Mouse (Mus musculus): ENCODE results near the gene Trp53bp1. TPM values are rescaled to one million over a fixed set of nuclear protein-coding genes. Genes with fewer than 3 reads are reported as not detected.

Trp53bp1 gene
- 5.8 and 6.6 TPM in 2 replicates for polyA plus RNA-seq (2015; fragmentation: Nextera tagmentation; extraction: Ambion mirVana)

DNA sequence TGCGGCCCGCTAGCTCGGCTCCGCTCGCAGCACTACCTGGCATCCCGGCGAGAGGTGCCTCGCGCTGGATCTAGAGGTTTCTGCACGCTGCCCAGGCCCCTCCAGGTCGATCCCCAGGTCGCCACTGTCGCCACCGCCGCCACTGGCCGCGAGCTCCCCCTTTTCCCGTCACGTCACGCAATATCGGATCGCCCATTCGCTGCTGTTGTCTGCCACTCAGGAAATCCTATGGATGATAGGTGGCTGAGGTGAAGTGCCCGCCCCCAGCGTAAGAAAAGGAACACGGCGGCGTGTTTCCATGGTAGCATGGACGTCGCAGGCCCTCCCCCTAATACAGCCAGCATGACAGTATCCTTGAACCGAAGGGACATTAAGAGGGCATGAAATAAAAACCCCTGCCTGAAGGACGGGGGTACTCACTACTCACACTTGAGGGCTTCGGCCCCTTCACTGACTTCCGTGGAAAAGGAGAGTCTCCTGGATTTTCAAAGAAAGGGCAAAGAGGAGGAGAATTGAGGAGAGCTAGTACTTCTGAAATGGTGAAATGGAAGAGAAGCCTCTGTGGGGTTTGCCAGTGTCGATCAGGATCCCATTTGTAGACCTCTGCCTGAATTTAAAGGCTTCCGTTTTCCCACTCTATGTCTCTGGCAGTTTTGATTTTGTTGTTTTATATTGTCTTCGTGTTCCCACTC lies at the start of gene Trp53bp1:
Gene Trp53bp1, minus strand, starts transcription at position 172 of the 692 bp plus-strand sequence.
- 0 out of 2 replicates have a peak, but pooled peaks cover 6% of the 10 kb centered on the region for H3K4me1 ChIP-seq (replicated peaks; ENCODE audit: control insufficient read depth, insufficient read depth, low read length)
- H3K9ac ChIP-seq (ENCODE audit: low read depth, low read length) = peak within 1 kb of the TSS; percentile 71
- peak within 1 kb of the TSS; percentile 68 for H3K4me2 ChIP-seq (replicated peaks; ENCODE audit: low read depth)
- H3K27me3 ChIP-seq (replicated peaks; ENCODE audit: control insufficient read depth, insufficient read depth, low read length) = no peaks in the 10 kb centered on the region
- H3K4me3 ChIP-seq (ENCODE audit: low read depth, low read length) = peak within 1 kb of the TSS; percentile 99
- peak; percentile 33; the same call in 1 of the 2 replicates for TF ChIP-seq CTCF (IDR thresholded peaks at IDR 0.05; ENCODE audit: low read depth)
- WGBS = under 1% methylated on average over 37 of the region's 37 CpGs
- H3K9me3 ChIP-seq (ENCODE audit: control insufficient read depth) = no peaks in the 10 kb centered on the region
- peak within 1 kb of the TSS; percentile 15; the same call in 1 of the 2 replicates for H3K27ac ChIP-seq (ENCODE audit: low read depth, low read length)
- peak; percentile 98 for ATAC-seq
- peaks cover 2% of the 10 kb centered on the region; the same call in 1 of the 2 replicates for H3K36me3 ChIP-seq (ENCODE audit: control insufficient read depth, insufficient read depth)

DNA sequence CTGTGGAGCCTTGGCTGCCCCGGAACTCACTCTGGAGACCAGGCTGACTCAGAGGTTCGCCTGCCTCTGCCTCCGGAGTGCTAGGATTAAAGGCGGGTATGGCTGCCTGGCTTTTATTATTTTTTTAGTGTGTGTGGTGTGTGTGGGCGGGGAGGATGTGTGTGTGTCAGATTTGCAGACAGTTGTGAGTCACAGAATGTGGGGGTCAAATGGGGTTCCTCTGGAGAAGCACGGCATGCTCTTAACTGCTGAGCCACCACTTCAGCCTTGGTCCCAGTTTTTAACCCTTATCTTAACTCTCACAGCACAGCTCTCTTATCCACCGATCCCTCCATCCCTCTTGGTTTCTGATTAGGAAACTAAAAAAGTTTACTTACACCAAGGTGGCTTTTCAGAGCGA lies 45.1 kb upstream of the Trp53bp1 start:
- 81% methylated on average over 8 of the region's 8 CpGs for WGBS
- Histone ChIP-seq H3K9ac (ENCODE audit: low read depth, low read length) (no peak overlapping the region), H3K4me3 (ENCODE audit: low read depth, low read length) (no peak overlapping the region), H3K27ac (ENCODE audit: low read depth, low read length) (no peak overlapping the region), H3K9me3 (ENCODE audit: control insufficient read depth) (no peaks in the 10 kb centered on the region), H3K36me3 (ENCODE audit: control insufficient read depth, insufficient read depth) (peaks cover 24% of the 10 kb centered on the region), H3K4me2 (replicated peaks; ENCODE audit: low read depth) (no peak overlapping the region), H3K27me3 (replicated peaks; ENCODE audit: control insufficient read depth, insufficient read depth, low read length) (no peaks in the 10 kb centered on the region), H3K4me1 (replicated peaks; ENCODE audit: control insufficient read depth, insufficient read depth, low read length) (no peaks in the 10 kb centered on the region)
- no peak for TF ChIP-seq CTCF (IDR thresholded peaks at IDR 0.05; ENCODE audit: low read depth)
- no peak for ATAC-seq

DNA sequence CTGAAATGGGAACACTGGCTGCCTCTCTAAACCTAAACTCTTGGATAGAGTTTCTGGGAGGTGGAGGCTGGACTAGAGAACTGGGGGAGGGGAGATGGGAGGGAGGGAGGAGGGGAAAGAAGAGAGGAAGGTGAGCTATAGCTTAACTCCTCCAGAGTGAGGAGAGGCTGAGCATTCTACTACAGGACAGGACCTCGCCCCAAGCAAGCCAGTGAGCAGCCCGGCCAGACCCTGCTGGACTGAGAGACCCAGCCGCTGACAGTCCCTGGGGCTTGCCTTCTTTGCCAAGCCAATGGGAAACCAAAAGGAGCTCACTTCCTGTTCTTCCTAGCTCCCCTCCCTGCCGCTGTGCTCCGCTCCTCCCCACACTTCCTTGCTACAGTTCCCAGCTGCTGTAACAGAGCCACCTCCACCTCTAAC lies 37.8 kb upstream of the Trp53bp1 start:
- Histone ChIP-seq H3K4me2 (replicated peaks; ENCODE audit: low read depth) (peak overlapping the region; percentile 46), H3K36me3 (ENCODE audit: control insufficient read depth, insufficient read depth) (peaks cover 14% of the 10 kb centered on the region; the same call in 1 of the 2 replicates), H3K27ac (ENCODE audit: low read depth, low read length) (no peak overlapping the region), H3K4me3 (ENCODE audit: low read depth, low read length) (no peak overlapping the region), H3K27me3 (replicated peaks; ENCODE audit: control insufficient read depth, insufficient read depth, low read length) (no peaks in the 10 kb centered on the region), H3K9ac (ENCODE audit: low read depth, low read length) (no peak overlapping the region), H3K9me3 (ENCODE audit: control insufficient read depth) (no peaks in the 10 kb centered on the region), H3K4me1 (replicated peaks; ENCODE audit: control insufficient read depth, insufficient read depth, low read length) (no peaks in the 10 kb centered on the region)
- no peak for ATAC-seq
- no peak for TF ChIP-seq CTCF (IDR thresholded peaks at IDR 0.05; ENCODE audit: low read depth)
- 22% methylated on average over 5 of the region's 5 CpGs for WGBS

DNA sequence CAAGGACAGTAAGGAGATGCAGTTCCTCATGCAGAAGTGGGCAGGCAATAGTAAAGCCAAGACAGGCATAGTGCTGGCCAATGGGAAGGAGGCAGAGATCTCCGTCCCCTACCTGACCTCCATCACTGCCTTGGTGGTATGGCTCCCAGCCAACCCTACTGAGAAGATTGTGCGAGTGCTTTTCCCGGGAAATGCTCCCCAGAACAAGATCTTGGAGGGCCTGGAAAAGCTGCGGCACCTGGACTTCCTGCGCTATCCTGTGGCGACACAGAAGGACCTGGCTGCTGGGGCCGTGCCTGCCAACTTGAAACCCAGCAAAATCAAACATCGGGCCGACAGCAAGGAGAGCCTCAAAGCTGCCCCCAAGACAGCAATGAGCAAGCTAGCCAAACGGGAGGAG lies 28.8 kb upstream of the Trp53bp1 start:
- H3K9ac ChIP-seq (ENCODE audit: low read depth, low read length) = no peak overlapping the region
- no peaks in the 10 kb centered on the region for H3K9me3 ChIP-seq (ENCODE audit: control insufficient read depth)
- no peak overlapping the region for H3K4me3 ChIP-seq (ENCODE audit: low read depth, low read length)
- no peak overlapping the region for H3K27ac ChIP-seq (ENCODE audit: low read depth, low read length)
- H3K4me1 ChIP-seq (replicated peaks; ENCODE audit: control insufficient read depth, insufficient read depth, low read length) = no peaks in the 10 kb centered on the region
- no peak for ATAC-seq
- peaks cover 18% of the 10 kb centered on the region for H3K27me3 ChIP-seq (replicated peaks; ENCODE audit: control insufficient read depth, insufficient read depth, low read length)
- WGBS = 71% methylated on average over 10 of the region's 10 CpGs
- H3K36me3 ChIP-seq (ENCODE audit: control insufficient read depth, insufficient read depth) = 0 out of 2 replicates have a peak, but pooled peaks cover 3% of the 10 kb centered on the region
- no peak for TF ChIP-seq CTCF (IDR thresholded peaks at IDR 0.05; ENCODE audit: low read depth)
- H3K4me2 ChIP-seq (replicated peaks; ENCODE audit: low read depth) = no peak overlapping the region

DNA sequence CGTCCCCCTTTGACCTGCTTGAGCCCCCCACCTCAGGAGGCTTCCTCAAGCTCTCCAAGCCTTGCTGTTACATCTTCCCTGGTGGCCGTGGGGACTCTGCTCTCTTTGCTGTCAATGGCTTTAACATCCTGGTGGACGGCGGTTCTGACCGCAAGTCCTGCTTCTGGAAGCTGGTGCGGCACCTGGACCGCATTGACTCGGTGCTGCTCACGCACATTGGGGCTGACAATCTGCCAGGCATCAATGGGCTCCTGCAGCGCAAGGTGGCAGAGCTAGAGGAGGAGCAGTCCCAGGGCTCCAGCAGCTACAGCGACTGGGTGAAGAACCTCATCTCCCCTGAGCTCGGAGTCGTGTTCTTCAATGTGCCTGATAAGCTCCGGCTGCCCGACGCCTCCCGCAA lies 28.3 kb upstream of the Trp53bp1 start:
- 85% methylated on average over 17 of the region's 17 CpGs for WGBS
- no peaks in the 10 kb centered on the region for H3K9me3 ChIP-seq (ENCODE audit: control insufficient read depth)
- TF ChIP-seq CTCF (IDR thresholded peaks at IDR 0.05; ENCODE audit: low read depth) = no peak
- ATAC-seq = no peak
- 0 out of 2 replicates have a peak, but pooled peaks cover 3% of the 10 kb centered on the region for H3K36me3 ChIP-seq (ENCODE audit: control insufficient read depth, insufficient read depth)
- no peak overlapping the region for H3K27ac ChIP-seq (ENCODE audit: low read depth, low read length)
- H3K27me3 ChIP-seq (replicated peaks; ENCODE audit: control insufficient read depth, insufficient read depth, low read length) = peaks cover 18% of the 10 kb centered on the region
- no peaks in the 10 kb centered on the region for H3K4me1 ChIP-seq (replicated peaks; ENCODE audit: control insufficient read depth, insufficient read depth, low read length)
- H3K4me3 ChIP-seq (ENCODE audit: low read depth, low read length) = no peak overlapping the region
- no peak overlapping the region for H3K9ac ChIP-seq (ENCODE audit: low read depth, low read length)
- H3K4me2 ChIP-seq (replicated peaks; ENCODE audit: low read depth) = no peak overlapping the region

DNA sequence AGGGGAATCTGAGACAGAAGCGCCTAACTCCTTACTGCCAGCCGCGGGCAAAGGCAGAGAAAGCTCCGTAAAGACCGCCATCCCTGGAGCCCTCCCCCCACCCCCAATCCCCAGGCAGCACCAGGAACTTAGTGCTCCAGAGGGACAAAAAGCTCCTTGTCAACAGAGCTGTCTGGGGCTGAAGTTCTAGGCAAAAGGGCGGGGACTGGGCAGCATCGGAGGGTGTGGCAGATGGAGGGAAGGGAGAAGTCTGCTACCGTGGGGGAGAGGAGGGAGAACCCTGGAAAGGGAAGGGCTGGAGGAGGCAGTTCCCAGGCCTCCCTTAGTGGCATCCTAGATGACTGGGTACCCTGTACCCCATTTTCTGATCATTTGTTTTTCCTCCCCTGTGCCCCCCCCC lies 26.9 kb upstream of the Trp53bp1 start:
- 8% methylated on average over 7 of the region's 8 CpGs for WGBS
- Histone ChIP-seq H3K4me2 (replicated peaks; ENCODE audit: low read depth) (0 out of 2 replicates have a peak overlapping the region, but pooled peaks have one; percentile 13), H3K9me3 (ENCODE audit: control insufficient read depth) (no peaks in the 10 kb centered on the region), H3K27me3 (replicated peaks; ENCODE audit: control insufficient read depth, insufficient read depth, low read length) (peaks cover 23% of the 10 kb centered on the region), H3K4me3 (ENCODE audit: low read depth, low read length) (no peak overlapping the region), H3K4me1 (replicated peaks; ENCODE audit: control insufficient read depth, insufficient read depth, low read length) (0 out of 2 replicates have a peak, but pooled peaks cover 3% of the 10 kb centered on the region), H3K9ac (ENCODE audit: low read depth, low read length) (no peak overlapping the region), H3K36me3 (ENCODE audit: control insufficient read depth, insufficient read depth) (0 out of 2 replicates have a peak, but pooled peaks cover 3% of the 10 kb centered on the region), H3K27ac (ENCODE audit: low read depth, low read length) (no peak overlapping the region)
- TF ChIP-seq CTCF (IDR thresholded peaks at IDR 0.05; ENCODE audit: low read depth) = no peak
- peak; percentile 54; the same call in 1 of the 2 replicates for ATAC-seq
